Mouse (Mus musculus) lung, embryonic 15.5 days (tissue): ENCODE measurements at regions not wholly inside any gene's neighbourhood (a gene's known extent, or its start where the extent isn't known, plus 50 kb on each side); places are given as distances from the start of the nearest gene placed in this dataset.
A peak's percentile ranks its signal among the peaks of the same experiment; 100 is the strongest.

Experiments
- ATAC-seq: fragments of 200-750 bp; cut with Nextera tagmentation; 2 replicates; pipeline ENCODE4 v1.8.0; 2017; ENCODE audit warnings: moderate number of reproducible peaks, borderline replicate concordance; ENCODE audit not compliant: low FRiP score, low TSS enrichment; ENCODE audit errors: extremely low read depth
- H3K27ac ChIP-seq: fragments of 300-500 bp; sonication (generic); 2 replicates; pipeline ENCODE4 v1.5.1; 2015; ENCODE audit warnings: moderate library complexity, mild to moderate bottlenecking, inconsistent platforms
- H3K27me3 ChIP-seq: fragments of 300-500 bp; sonication (generic); 2 replicates; pipeline ENCODE4 v1.6.1; 2015; ENCODE audit warnings: inconsistent platforms
- H3K36me3 ChIP-seq: fragments of 300-500 bp; sonication (generic); 2 replicates; pipeline ENCODE4 v1.6.1; 2015; ENCODE audit warnings: inconsistent platforms
- H3K4me1 ChIP-seq: fragments of 300-500 bp; sonication (generic); 2 replicates; pipeline ENCODE4 v1.6.1; 2015; ENCODE audit warnings: inconsistent platforms
- H3K4me2 ChIP-seq: fragments of 300-500 bp; sonication (generic); 2 replicates; pipeline ENCODE4 v1.6.1; 2015; ENCODE audit warnings: inconsistent platforms, mild to moderate bottlenecking, moderate library complexity
- H3K4me3 ChIP-seq: fragments of 300-500 bp; sonication (generic); 2 replicates; pipeline ENCODE4 v1.5.1; 2015; ENCODE audit warnings: mild to moderate bottlenecking, inconsistent platforms
- H3K9ac ChIP-seq: fragments of 300-500 bp; sonication (generic); 2 replicates; pipeline ENCODE4 v1.6.1; 2015; ENCODE audit warnings: inconsistent platforms
- H3K9me3 ChIP-seq: fragments of 300-500 bp; sonication (generic); 2 replicates; pipeline ENCODE4 v1.6.1; 2016; ENCODE audit warnings: inconsistent platforms
- WGBS: fragments of 180-500 bp; shearing (Covaris S2); methylation state at CpG from one replicate; pipeline ENCODE4 v1.1.7; 2015; 5-methylcytosine and 5-hydroxymethylcytosine counted together

- 81% methylated on average over 9 of the region's 9 CpGs for WGBS
- no peak for ATAC-seq
- H3K4me2 ChIP-seq, result no peak overlapping the region
These were observed 53.3 kb downstream of the Fos start for GRCm38 (mm10) chr12:85527011-85527410.

GRCm38 (mm10) chr12:85531638-85532037, 57.9 kb downstream of the Fos start:
- no peaks in the 10 kb centered on the region for H3K36me3 ChIP-seq
- no peaks in the 10 kb centered on the region for H3K9me3 ChIP-seq
- H3K4me2 ChIP-seq, result no peak overlapping the region
- H3K4me1 ChIP-seq, result peaks cover 24% of the 10 kb centered on the region
- H3K27me3 ChIP-seq, result no peaks in the 10 kb centered on the region
- H3K9ac ChIP-seq, result no peak overlapping the region
- peak overlapping the region; percentile 89 for H3K27ac ChIP-seq
- H3K4me3 ChIP-seq, result no peak overlapping the region
- no peak for ATAC-seq
- WGBS, result 88% methylated on average over 1 of the region's 1 CpGs

More at GRCm38 (mm10) chr12:85527011-85527410, 53.3 kb downstream of the Fos start:
- Histone ChIP-seq H3K27ac (no peak overlapping the region), H3K9ac (no peak overlapping the region), H3K4me1 (peaks cover 17% of the 10 kb centered on the region), H3K36me3 (no peaks in the 10 kb centered on the region), H3K27me3 (no peaks in the 10 kb centered on the region), H3K4me3 (no peak overlapping the region), H3K9me3 (no peaks in the 10 kb centered on the region)

- Histone ChIP-seq H3K27ac (peak overlapping the region; percentile 89), H3K4me1 (peaks cover 24% of the 10 kb centered on the region), H3K9me3 (no peaks in the 10 kb centered on the region), H3K27me3 (no peaks in the 10 kb centered on the region), H3K9ac (no peak overlapping the region), H3K4me3 (no peak overlapping the region), H3K36me3 (no peaks in the 10 kb centered on the region), H3K4me2 (peak overlapping the region; percentile 7; the same call in 1 of the 2 replicates)
- peak; percentile 64 for ATAC-seq
- WGBS, result 45% methylated on average over 3 of the region's 3 CpGs
These were observed 58.5 kb downstream of the Fos start for GRCm38 (mm10) chr12:85532221-85532612.

DNA sequence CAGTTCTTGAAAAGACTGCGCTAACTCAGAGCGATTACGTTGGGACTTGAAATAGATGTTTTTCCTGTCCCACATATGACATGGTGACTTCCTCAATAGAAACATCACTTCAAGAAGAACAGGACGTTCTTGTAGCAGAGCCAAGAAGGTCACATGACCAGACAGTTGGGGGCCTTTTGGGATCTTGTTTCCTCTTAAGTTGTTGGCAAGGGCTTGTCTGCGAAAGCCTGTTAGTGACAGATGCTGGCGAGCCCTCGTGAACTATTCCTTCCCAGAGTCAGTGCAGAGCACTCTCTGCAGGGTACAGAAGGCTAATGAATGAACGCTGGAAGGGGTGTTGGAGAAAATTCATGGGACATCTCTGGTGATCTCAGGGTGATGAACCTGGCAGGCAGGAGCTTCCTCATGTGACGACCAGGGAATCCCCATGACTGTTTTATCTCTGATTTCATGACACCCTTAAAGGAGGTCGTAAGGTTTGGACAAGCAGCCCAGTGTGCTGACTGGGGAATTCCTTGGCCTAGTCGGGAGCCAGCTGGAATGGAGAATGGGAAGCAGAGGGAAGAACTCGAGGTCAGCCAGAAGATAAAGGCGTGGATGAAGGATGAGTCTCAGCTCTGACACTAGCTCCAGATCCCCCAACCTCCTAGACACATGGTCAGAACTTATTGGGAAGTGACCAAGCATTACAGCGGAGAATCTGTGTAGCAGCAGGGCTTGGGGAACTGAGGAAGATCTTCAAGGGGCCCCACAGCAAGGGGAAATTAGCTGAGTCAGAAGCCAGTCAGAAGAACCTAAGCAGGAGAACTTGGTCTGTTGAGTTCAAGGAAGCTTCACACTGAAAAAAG, 59.1 kb downstream of the Fos start:
- H3K4me2 ChIP-seq, result peak overlapping the region; percentile 23
- no peaks in the 10 kb centered on the region for H3K36me3 ChIP-seq
- no peak overlapping the region for H3K4me3 ChIP-seq
- peak overlapping the region; percentile 89 for H3K27ac ChIP-seq
- H3K4me1 ChIP-seq, result peaks cover 24% of the 10 kb centered on the region
- no peaks in the 10 kb centered on the region for H3K27me3 ChIP-seq
- no peak overlapping the region for H3K9ac ChIP-seq
- ATAC-seq, result peak; percentile 90
- 35% methylated on average over 14 of the region's 14 CpGs for whole genome bisulfite sequencing
- no peaks in the 10 kb centered on the region for H3K9me3 ChIP-seq

GRCm38 (mm10) chr12:85533603-85534002, 59.9 kb downstream of the Fos start:
- H3K36me3 ChIP-seq, result no peaks in the 10 kb centered on the region
- no peaks in the 10 kb centered on the region for H3K27me3 ChIP-seq
- H3K4me2 ChIP-seq, result peak overlapping the region; percentile 19; the same call in 1 of the 2 replicates
- no peaks in the 10 kb centered on the region for H3K9me3 ChIP-seq
- no peak overlapping the region for H3K9ac ChIP-seq
- no peak overlapping the region for H3K4me3 ChIP-seq
- 73% methylated on average over 3 of the region's 3 CpGs for WGBS
- no peak for ATAC-seq
- H3K27ac ChIP-seq, result peak overlapping the region; percentile 89
- peaks cover 24% of the 10 kb centered on the region for H3K4me1 ChIP-seq

DNA sequence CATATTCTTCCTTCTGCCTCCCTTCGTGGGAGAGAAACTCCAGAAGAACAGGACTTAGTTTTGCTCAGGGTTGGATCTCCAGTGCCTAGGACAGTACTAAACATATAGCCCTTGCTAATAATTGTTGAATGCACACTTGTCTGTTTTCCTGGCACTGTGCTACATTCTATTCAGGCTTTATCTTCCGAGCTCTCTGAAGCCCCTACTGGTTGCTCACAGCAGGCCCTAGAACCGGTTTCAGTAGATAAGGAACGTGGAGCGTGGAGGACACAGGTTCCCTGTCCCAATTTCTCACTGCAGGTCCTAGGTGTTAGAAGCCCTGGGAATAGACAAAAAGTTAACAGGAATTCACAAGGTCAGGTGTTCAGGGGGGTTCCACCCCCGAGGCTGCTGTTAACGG, 59.4 kb upstream of the Jdp2 start:
- WGBS, result 25% methylated on average over 7 of the region's 7 CpGs
- H3K27me3 ChIP-seq, result 0 out of 2 replicates have a peak, but pooled peaks cover 3% of the 10 kb centered on the region

DNA sequence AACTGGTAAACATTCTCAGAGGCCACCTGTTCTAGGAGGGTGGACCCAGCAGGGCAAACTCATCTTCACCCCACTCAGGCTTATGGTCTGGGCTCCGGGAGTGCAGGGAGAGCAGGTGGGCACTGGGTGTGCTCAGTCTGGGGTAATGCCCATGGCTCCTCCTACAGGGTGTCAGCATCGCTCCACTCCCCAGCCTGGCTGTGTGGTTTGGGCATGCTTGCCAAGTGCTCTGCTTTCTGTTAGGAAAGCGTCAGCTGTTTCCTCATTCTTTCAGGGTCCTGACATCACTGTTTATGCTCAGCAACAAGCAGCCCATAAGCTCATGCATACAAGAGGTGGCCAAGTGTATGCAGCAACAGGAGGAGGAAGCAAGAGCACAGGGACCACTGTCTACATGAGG, 57.7 kb upstream of the Jdp2 start:
- no peak overlapping the region for H3K9ac ChIP-seq
- H3K4me1 ChIP-seq, result peaks cover 8% of the 10 kb centered on the region
- H3K4me3 ChIP-seq, result no peak overlapping the region
- no peaks in the 10 kb centered on the region for H3K9me3 ChIP-seq
- H3K27me3 ChIP-seq, result 0 out of 2 replicates have a peak, but pooled peaks cover 3% of the 10 kb centered on the region
- no peak overlapping the region for H3K4me2 ChIP-seq
- no peaks in the 10 kb centered on the region for H3K36me3 ChIP-seq
- H3K27ac ChIP-seq, result no peak overlapping the region
- 19% methylated on average over 3 of the region's 3 CpGs for WGBS
- peak; percentile 88 for ATAC-seq

More for the DNA sequence above, 59.4 kb upstream of the Jdp2 start:
- no peaks in the 10 kb centered on the region for H3K36me3 ChIP-seq
- no peak for ATAC-seq
- peaks cover 8% of the 10 kb centered on the region for H3K4me1 ChIP-seq
- no peaks in the 10 kb centered on the region for H3K9me3 ChIP-seq
- H3K9ac ChIP-seq, result no peak overlapping the region
- no peak overlapping the region for H3K4me3 ChIP-seq
- H3K4me2 ChIP-seq, result no peak overlapping the region
- H3K27ac ChIP-seq, result no peak overlapping the region

DNA sequence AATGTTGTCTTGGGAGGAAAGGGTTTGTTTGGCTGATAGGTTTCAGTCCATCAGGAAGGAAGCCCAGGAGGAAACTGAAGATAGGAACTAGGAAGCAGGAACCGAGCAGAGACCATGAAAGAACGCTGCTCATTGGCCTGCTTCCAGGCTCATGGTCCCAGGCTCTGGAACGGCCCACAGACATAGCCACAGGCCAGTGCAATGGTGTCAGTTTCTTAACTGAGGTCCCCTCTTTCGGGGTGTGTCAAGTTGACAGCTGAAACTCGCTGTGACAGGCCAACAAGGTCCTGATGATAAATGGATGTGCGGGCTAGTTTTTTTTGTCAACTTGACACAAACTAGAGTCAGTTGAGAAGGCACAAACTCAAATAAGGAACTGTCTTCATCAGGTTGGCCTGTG, 55.9 kb upstream of the Jdp2 start:
- Histone ChIP-seq H3K9ac (no peak overlapping the region), H3K4me2 (no peak overlapping the region), H3K27ac (no peak overlapping the region), H3K9me3 (no peaks in the 10 kb centered on the region), H3K4me3 (no peak overlapping the region), H3K36me3 (no peaks in the 10 kb centered on the region), H3K27me3 (0 out of 2 replicates have a peak, but pooled peaks cover 3% of the 10 kb centered on the region), H3K4me1 (peaks cover 11% of the 10 kb centered on the region)
- WGBS, result 63% methylated on average over 6 of the region's 6 CpGs
- no peak for ATAC-seq

DNA sequence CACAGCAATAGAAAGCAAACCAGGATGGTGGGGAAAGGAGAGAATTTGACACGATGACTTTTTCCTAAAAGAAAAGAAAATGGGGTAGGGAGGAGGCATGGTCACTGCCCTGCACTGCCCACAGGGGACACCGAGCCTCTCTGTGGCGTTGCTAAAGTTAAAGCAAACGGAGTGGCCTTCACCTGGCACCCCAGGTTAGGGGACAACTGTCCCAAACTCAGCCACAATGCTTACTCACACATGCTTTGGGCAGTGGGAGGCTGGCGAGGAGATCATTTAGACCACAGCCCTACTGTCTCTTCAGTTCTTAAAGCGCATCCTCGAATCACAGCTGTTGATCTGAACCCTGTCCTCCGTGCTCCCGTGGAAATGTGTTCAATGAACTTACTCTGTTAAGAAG, 55.3 kb upstream of the Jdp2 start:
- 0 out of 2 replicates have a peak, but pooled peaks cover 3% of the 10 kb centered on the region for H3K27me3 ChIP-seq
- no peak overlapping the region for H3K9ac ChIP-seq
- no peak overlapping the region for H3K4me3 ChIP-seq
- 84% methylated on average over 9 of the region's 9 CpGs for WGBS
- ATAC-seq, result no peak
- H3K9me3 ChIP-seq, result no peaks in the 10 kb centered on the region
- H3K4me2 ChIP-seq, result no peak overlapping the region
- H3K4me1 ChIP-seq, result peaks cover 17% of the 10 kb centered on the region
- no peaks in the 10 kb centered on the region for H3K36me3 ChIP-seq
- no peak overlapping the region for H3K27ac ChIP-seq

- H3K4me2 ChIP-seq, result no peak overlapping the region
- H3K27me3 ChIP-seq, result 0 out of 2 replicates have a peak, but pooled peaks cover 2% of the 10 kb centered on the region
- H3K4me1 ChIP-seq, result peaks cover 21% of the 10 kb centered on the region
- no peak overlapping the region for H3K4me3 ChIP-seq
- H3K9ac ChIP-seq, result no peak overlapping the region
- 41% methylated on average over 4 of the region's 4 CpGs for WGBS
- no peaks in the 10 kb centered on the region for H3K36me3 ChIP-seq
- no peaks in the 10 kb centered on the region for H3K9me3 ChIP-seq
- ATAC-seq, result no peak
- H3K27ac ChIP-seq, result no peak overlapping the region
These were observed 54.0 kb upstream of the Jdp2 start for GRCm38 (mm10) chr12:85544801-85545200.

GRCm38 (mm10) chr12:85545718-85546117, 53.1 kb upstream of the Jdp2 start:
- ATAC-seq, result no peak
- WGBS, result 41% methylated on average over 10 of the region's 10 CpGs
- Histone ChIP-seq H3K4me3 (no peak overlapping the region), H3K4me2 (no peak overlapping the region), H3K36me3 (no peaks in the 10 kb centered on the region), H3K9ac (no peak overlapping the region), H3K27me3 (no peaks in the 10 kb centered on the region), H3K27ac (no peak overlapping the region), H3K9me3 (no peaks in the 10 kb centered on the region), H3K4me1 (peaks cover 21% of the 10 kb centered on the region)

DNA sequence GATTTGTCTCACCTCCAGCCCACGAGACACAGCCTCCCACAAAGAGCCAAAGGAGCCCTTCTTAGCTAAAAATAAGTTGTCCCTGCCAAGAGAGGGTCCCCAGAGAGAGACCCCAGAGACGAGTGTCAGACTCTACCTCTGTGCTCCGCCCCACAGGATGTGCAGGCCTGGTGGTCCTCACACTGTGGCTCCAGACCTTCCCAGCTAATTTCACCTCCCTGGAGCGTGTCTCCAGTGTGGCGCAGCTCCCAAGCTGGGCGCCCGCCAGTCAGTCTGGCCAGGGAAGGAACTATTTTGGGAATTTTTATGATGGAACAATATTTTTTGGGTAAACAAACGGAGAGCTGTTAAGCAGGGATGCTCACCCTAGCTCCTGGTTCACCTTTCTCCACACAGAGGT, 50.8 kb upstream of the Jdp2 start:
- Histone ChIP-seq H3K27ac (0 out of 2 replicates have a peak overlapping the region, but pooled peaks have one; percentile 38), H3K9me3 (no peaks in the 10 kb centered on the region), H3K4me1 (peaks cover 13% of the 10 kb centered on the region), H3K36me3 (no peaks in the 10 kb centered on the region), H3K27me3 (no peaks in the 10 kb centered on the region), H3K4me3 (no peak overlapping the region), H3K4me2 (no peak overlapping the region), H3K9ac (no peak overlapping the region)
- peak; percentile 58; the same call in 1 of the 2 replicates for ATAC-seq
- WGBS, result 41% methylated on average over 8 of the region's 8 CpGs
